Mouse (Mus musculus) CH12.LX (cell line): ENCODE data around the gene Tas1r1. TPM values are rescaled to one million over a fixed set of nuclear protein-coding genes. Genes with fewer than 3 reads are reported as not detected.

ENCODE experiments used
- DNase-seq: peaks from one replicate; pipeline ENCODE4 v3.0.0-alpha.2; 2013; ENCODE audit errors: extremely low read depth
- H3K27ac ChIP-seq: 2 replicates; pipeline ENCODE4 v1.5.1; 2012; ENCODE audit warnings: low read depth, mild to moderate bottlenecking, control low read depth, moderate library complexity; ENCODE audit not compliant: insufficient read depth
- H3K27me3 ChIP-seq: replicated peaks from 2 replicates; pipeline ENCODE3; 2012; ENCODE audit warnings: inconsistent platforms
- H3K36me3 ChIP-seq, 2 experiments: replicated peaks in 1 of 2; 2 replicates each; pipeline versions ENCODE3 to v1.6.1; 2012; ENCODE audit warnings: inconsistent platforms in 1 of 2, low read length in 1 of 2, mild to moderate bottlenecking in 1 of 2, mixed read lengths in 1 of 2, moderate library complexity in 1 of 2; ENCODE audit not compliant: control insufficient read depth in 1 of 2, insufficient read depth in 1 of 2
- H3K4me1 ChIP-seq, 2 experiments: 2 replicates each; pipeline ENCODE4 v1.6.1; 2012; ENCODE audit warnings: inconsistent platforms in 1 of 2, moderate library complexity in 1 of 2; ENCODE audit not compliant: insufficient read depth in 2 of 2, control insufficient read depth in 1 of 2
- H3K4me2 ChIP-seq: 2 replicates; pipeline ENCODE4 v1.6.1; 2012; ENCODE audit warnings: low read depth, mild to moderate bottlenecking, control low read depth; ENCODE audit not compliant: poor library complexity, insufficient read depth, severe bottlenecking
- H3K4me3 ChIP-seq, 3 experiments: fragments of 150-350 bp in 1 of 3; sonication (generic) in 1 of 3; replicated peaks in 1 of 3; 2 replicates each; pipeline versions ENCODE3 to v1.5.1; 2011 to 2012; ENCODE audit warnings: low read depth in 2 of 3, low read length in 2 of 3, mild to moderate bottlenecking in 2 of 3, moderate library complexity in 2 of 3, control low read depth in 1 of 3, improper control_type of control experiment in 1 of 3, inconsistent platforms in 1 of 3, mixed read lengths in 1 of 3; ENCODE audit not compliant: poor library complexity in 1 of 3
- H3K79me2 ChIP-seq: replicated peaks from 2 replicates; pipeline ENCODE4 v1.6.1; 2012; ENCODE audit warnings: mild to moderate bottlenecking, moderate library complexity; ENCODE audit not compliant: control insufficient read depth, poor library complexity, insufficient read depth, severe bottlenecking; ENCODE audit errors: extremely low read depth
- H3K9ac ChIP-seq: 2 replicates; pipeline ENCODE4 v1.6.1; 2012; ENCODE audit warnings: low read depth, mild to moderate bottlenecking, control low read depth, moderate library complexity; ENCODE audit not compliant: insufficient read depth
- H3K9me3 ChIP-seq: replicated peaks from 2 replicates; pipeline ENCODE3; 2012; ENCODE audit warnings: low read length, inconsistent platforms, mixed read lengths
- BHLHE40 ChIP-seq: IDR thresholded peaks from 2 replicates; pipeline ENCODE4 v1.6.1; 2011; ENCODE audit warnings: mild to moderate bottlenecking, low read depth, low read length, improper control_type of control experiment
- CHD1 ChIP-seq: IDR thresholded peaks from 2 replicates; pipeline ENCODE4 v1.6.1; 2012; ENCODE audit warnings: low read depth, low read length, improper control_type of control experiment, inconsistent platforms
- CHD2 ChIP-seq: IDR thresholded peaks from 2 replicates; pipeline ENCODE4 v1.6.1; 2011; ENCODE audit warnings: low read length, improper control_type of control experiment
- CTCF ChIP-seq, 2 experiments: IDR thresholded peaks in 1 of 2; conservative IDR thresholded peaks in 1 of 2; 2 replicates each; pipeline ENCODE4 v1.5.1; 2011 to 2012; ENCODE audit warnings: low read depth in 2 of 2, low read length in 2 of 2, improper control_type of control experiment in 1 of 2, inconsistent platforms in 1 of 2, mild to moderate bottlenecking in 1 of 2, moderate library complexity in 1 of 2
- E2F4 ChIP-seq: IDR thresholded peaks from 2 replicates; pipeline ENCODE4 v1.6.1; 2011; ENCODE audit warnings: low read depth, low read length, improper control_type of control experiment; ENCODE audit not compliant: insufficient replicate concordance
- ELF1 ChIP-seq: IDR thresholded peaks from 2 replicates; pipeline ENCODE4 v1.6.1; 2014; ENCODE audit warnings: low read depth, mild to moderate bottlenecking, inconsistent platforms, low read length, improper control_type of control experiment
- EP300 ChIP-seq: IDR thresholded peaks from 2 replicates; pipeline ENCODE4 v1.6.1; 2011; ENCODE audit warnings: low read length, improper control_type of control experiment
- ETS1 ChIP-seq: conservative IDR thresholded peaks from 2 replicates; pipeline ENCODE4 v1.6.1; 2012; ENCODE audit warnings: low read depth, mild to moderate bottlenecking, inconsistent platforms, low read length, improper control_type of control experiment, moderate library complexity
- GABPA ChIP-seq: IDR thresholded peaks from 2 replicates; pipeline ENCODE4 v1.6.1; 2012; ENCODE audit warnings: low read depth, low read length, improper control_type of control experiment, inconsistent platforms; ENCODE audit not compliant: insufficient replicate concordance
- HCFC1 ChIP-seq: IDR thresholded peaks from 2 replicates; pipeline ENCODE4 v1.6.1; 2012; ENCODE audit warnings: low read depth, mild to moderate bottlenecking, inconsistent platforms, low read length, improper control_type of control experiment
- IRF4 ChIP-seq: IDR thresholded peaks from 2 replicates; pipeline ENCODE4 v1.6.1; 2014; ENCODE audit warnings: low read depth, mild to moderate bottlenecking, inconsistent platforms, low read length, improper control_type of control experiment
- JUN ChIP-seq: IDR thresholded peaks from 2 replicates; pipeline ENCODE4 v1.6.1; 2011; ENCODE audit warnings: low read depth, mild to moderate bottlenecking, low read length, improper control_type of control experiment, moderate library complexity; ENCODE audit not compliant: insufficient read depth
- JUND ChIP-seq: conservative IDR thresholded peaks from 2 replicates; pipeline ENCODE4 v1.6.1; 2011; ENCODE audit warnings: low read depth, low read length, improper control_type of control experiment
- KAT2A ChIP-seq: IDR thresholded peaks from 2 replicates; pipeline ENCODE4 v1.6.1; 2012; ENCODE audit warnings: low read length, improper control_type of control experiment, inconsistent platforms; ENCODE audit not compliant: insufficient replicate concordance
- MAFK ChIP-seq: IDR thresholded peaks from 2 replicates; pipeline ENCODE4 v1.6.1; 2011; ENCODE audit warnings: low read length, improper control_type of control experiment; ENCODE audit not compliant: insufficient replicate concordance
- MAX ChIP-seq: IDR thresholded peaks from 2 replicates; pipeline ENCODE4 v1.6.1; 2011; ENCODE audit warnings: low read length, improper control_type of control experiment
- MAZ ChIP-seq: IDR thresholded peaks from 2 replicates; pipeline ENCODE4 v1.6.1; 2012; ENCODE audit warnings: low read depth, mild to moderate bottlenecking, inconsistent platforms, low read length, improper control_type of control experiment, moderate library complexity
- MEF2A ChIP-seq: IDR thresholded peaks from 2 replicates; pipeline ENCODE4 v1.6.1; 2014; ENCODE audit warnings: low read depth, mild to moderate bottlenecking, inconsistent platforms, low read length, improper control_type of control experiment, borderline replicate concordance
- MXI1 ChIP-seq: IDR thresholded peaks from 2 replicates; pipeline ENCODE4 v1.6.1; 2011; ENCODE audit warnings: mild to moderate bottlenecking, low read depth, low read length, improper control_type of control experiment
- MYC ChIP-seq: IDR thresholded peaks from 2 replicates; pipeline ENCODE4 v1.6.1; 2011; ENCODE audit warnings: low read depth, mild to moderate bottlenecking, improper control_type of control experiment, low read length
- NELFE ChIP-seq: IDR thresholded peaks from 2 replicates; pipeline ENCODE4 v1.6.1; 2011; ENCODE audit warnings: low read depth, low read length, improper control_type of control experiment
- NRF1 ChIP-seq: IDR thresholded peaks from 2 replicates; pipeline ENCODE4 v1.6.1; 2014; ENCODE audit warnings: low read depth, mild to moderate bottlenecking, inconsistent platforms, low read length, improper control_type of control experiment, moderate library complexity
- PAX5 ChIP-seq: IDR thresholded peaks from 2 replicates; pipeline ENCODE4 v1.6.1; 2012; ENCODE audit warnings: low read length, inconsistent platforms, mixed read lengths
- POLR2A ChIP-seq: IDR thresholded peaks from 2 replicates; pipeline ENCODE4 v1.6.1; 2011; ENCODE audit warnings: low read depth, mild to moderate bottlenecking, improper control_type of control experiment, low read length
- POLR2AphosphoS2 ChIP-seq: IDR thresholded peaks from 2 replicates; pipeline ENCODE4 v1.6.1; 2011; ENCODE audit warnings: low read depth, low read length, improper control_type of control experiment
- RAD21 ChIP-seq: IDR thresholded peaks from 2 replicates; pipeline ENCODE4 v1.6.1; 2011; ENCODE audit warnings: low read depth, mild to moderate bottlenecking, low read length, improper control_type of control experiment, moderate library complexity
- RCOR1 ChIP-seq: conservative IDR thresholded peaks from 2 replicates; pipeline ENCODE4 v1.6.1; 2012; ENCODE audit warnings: low read depth, mild to moderate bottlenecking, inconsistent platforms, low read length, improper control_type of control experiment
- SIN3A ChIP-seq: IDR thresholded peaks from 2 replicates; pipeline ENCODE4 v1.6.1; 2012; ENCODE audit warnings: low read length, improper control_type of control experiment, inconsistent platforms
- SMC3 ChIP-seq: IDR thresholded peaks from 2 replicates; pipeline ENCODE4 v1.6.1; 2011; ENCODE audit warnings: low read depth, low read length, improper control_type of control experiment
- TBP ChIP-seq: conservative IDR thresholded peaks from 2 replicates; pipeline ENCODE4 v1.6.1; 2011; ENCODE audit warnings: low read depth, low read length, improper control_type of control experiment
- TCF12 ChIP-seq: IDR thresholded peaks from 2 replicates; pipeline ENCODE4 v1.6.1; 2014; ENCODE audit warnings: low read depth, mild to moderate bottlenecking, inconsistent platforms, low read length, improper control_type of control experiment
- UBTF ChIP-seq: IDR thresholded peaks from 2 replicates; pipeline ENCODE4 v1.6.1; 2012; ENCODE audit warnings: low read depth, mild to moderate bottlenecking, inconsistent platforms, low read length, improper control_type of control experiment, moderate library complexity
- USF1 ChIP-seq: IDR thresholded peaks from 2 replicates; pipeline ENCODE4 v1.6.1; 2014; ENCODE audit warnings: low read depth, mild to moderate bottlenecking, inconsistent platforms, low read length, improper control_type of control experiment
- USF2 ChIP-seq: conservative IDR thresholded peaks from 2 replicates; pipeline ENCODE4 v1.6.1; 2011; ENCODE audit warnings: low read depth, low read length, improper control_type of control experiment
- ZC3H11A ChIP-seq: IDR thresholded peaks from 2 replicates; pipeline ENCODE4 v1.6.1; 2012; ENCODE audit warnings: low read depth, mild to moderate bottlenecking, inconsistent platforms, low read length, improper control_type of control experiment
- ZMIZ1 ChIP-seq: IDR thresholded peaks from 2 replicates; pipeline ENCODE4 v1.6.1; 2012; ENCODE audit warnings: low read depth, mild to moderate bottlenecking, inconsistent platforms, low read length, improper control_type of control experiment
- ZNF384 ChIP-seq: IDR thresholded peaks from 2 replicates; pipeline ENCODE4 v1.6.1; 2012; ENCODE audit warnings: low read depth, low read length, improper control_type of control experiment, inconsistent platforms
- dilution Hi-C: fragments of 300-500 bp; cut with MboI; formaldehyde crosslinking; loops from 2 replicates; pipeline ENCODE4 v1.14.3; 2020; ENCODE audit warnings: low sequenced_read_pairs; ENCODE audit not compliant: extremely low pct_unique_long_range_greater_than_20kb, extremely low pct_ligation_motif_present
- in situ Hi-C: fragments of 300-500 bp; cut with MboI; formaldehyde crosslinking; loops from 3 replicates; pipeline ENCODE4 v1.14.3; 2019; ENCODE audit warnings: low sequenced_read_pairs, low pct_ligation_motif_present, low pct_unique_long_range_greater_than_20kb, mixed read lengths
- polyA plus RNA-seq: library from polyadenylated mRNA; unstranded; fragments of >175 nt; gene quantifications from 2 replicates; pipeline ENCODE4 v1.2.1, GENCODE M21; 2012; ENCODE audit warnings: low read depth; ENCODE audit not compliant: insufficient read length
- total RNA-seq, 2 experiments: library from RNA; depleted of rRNA; stranded (reverse); fragments of 300-350 nt in 1 of 2; fragments of >200 nt in 1 of 2; gene quantifications; 2 replicates each; pipeline ENCODE4 v1.2.3; 2012 to 2014

Tas1r1 gene
- total and polyA plus RNA-seq, 3 experiments = 0.21 TPM; not detected in 2

DNA sequence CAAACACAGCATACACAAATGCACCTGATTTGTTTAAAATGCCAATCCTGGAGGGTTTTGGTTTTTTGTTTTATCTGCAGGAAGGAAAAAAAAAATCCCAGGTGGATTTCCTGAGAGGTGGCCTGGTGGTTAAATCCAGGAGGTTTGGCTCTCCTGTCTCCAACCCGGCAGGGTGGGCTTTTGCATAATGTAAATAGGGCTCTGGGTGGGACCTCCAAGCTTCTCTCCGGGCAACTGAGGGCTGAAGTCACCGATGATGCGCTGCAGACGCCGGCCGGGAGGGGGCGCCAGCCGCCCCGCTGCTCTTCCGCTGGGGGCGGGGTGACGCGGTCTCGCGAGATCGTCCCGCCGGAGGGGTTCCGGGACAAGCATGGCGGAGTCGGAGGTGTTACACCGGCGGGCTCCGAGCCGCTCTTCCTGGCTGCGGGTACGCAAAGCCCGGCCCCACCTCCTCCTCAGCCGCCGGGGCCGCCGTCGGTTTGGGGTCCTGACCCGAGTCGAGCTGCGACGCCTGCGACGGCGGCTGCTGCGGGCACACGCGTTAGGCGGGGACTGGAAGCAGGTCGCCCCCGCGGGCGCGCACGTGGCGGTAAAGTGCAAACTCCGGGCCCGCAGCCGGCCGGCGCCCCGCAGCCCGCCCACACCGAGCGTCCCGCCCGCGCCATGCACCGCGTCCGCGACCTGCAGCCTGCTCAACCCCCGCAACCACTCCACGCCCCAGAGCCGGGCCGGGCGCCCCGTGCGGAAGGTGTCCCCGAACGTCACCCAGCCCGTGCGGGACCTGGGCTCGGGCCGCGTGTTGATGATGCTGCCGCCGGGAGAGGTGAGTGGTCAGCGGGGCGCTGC, 840 bp upstream of the Tas1r1 start, which contains the start of gene Nol9:
TSS of gene Nol9 (plus strand) at position 337 of the 846 bp plus-strand sequence.
- Histone ChIP-seq H3K27me3 (no peaks in the 10 kb centered on the region), H3K4me2 (peak within 1 kb of the TSS; percentile 85), H3K9me3 (no peaks in the 10 kb centered on the region), H3K79me2 (peaks cover 37% of the 10 kb centered on the region), H3K4me3 (peak within 1 kb of the TSS; percentile 82 to 99 (median 99)), H3K27ac (peak within 1 kb of the TSS; percentile 70), H3K4me1 (peaks cover 22 to 49% of the 10 kb centered on the region in 2 experiments), H3K9ac (peak within 1 kb of the TSS; percentile 82), H3K36me3 (peaks cover 20 to 35% of the 10 kb centered on the region in 2 experiments)
- in situ Hi-C loops (no loop called here), dilution Hi-C loops (no loop called here)
- peak; percentile 87 for DNase-seq
- TF ChIP-seq MAX = peak; percentile 77
- no peak for TF ChIP-seq E2F4
- TF ChIP-seq UBTF = 0 out of 2 replicates have a peak, but pooled peaks have one; percentile 16
- TF ChIP-seq JUND = 0 out of 2 replicates have a peak, but pooled peaks have one; percentile 7
- peak; percentile 91 for TF ChIP-seq POLR2A
- peak; percentile 90 for TF ChIP-seq HCFC1
- peak; percentile 100 for TF ChIP-seq CHD2
- TF ChIP-seq ZC3H11A = no peak
- TF ChIP-seq ETS1 = 0 out of 2 replicates have a peak, but pooled peaks have one; percentile 32
- TF ChIP-seq RAD21 = peak; percentile 15
- TF ChIP-seq GABPA = peak; percentile 27; the same call in 1 of the 2 replicates
- TF ChIP-seq NELFE = peak; percentile 93
- 0 out of 2 replicates have a peak, but pooled peaks have one; percentile 47 for TF ChIP-seq POLR2AphosphoS2
- TF ChIP-seq ZMIZ1 = peak; percentile 72
- peak; percentile 87 for TF ChIP-seq MYC
- TF ChIP-seq IRF4 = peak; percentile 45; the same call in 1 of the 2 replicates
- peak; percentile 45; the same call in 1 of the 2 replicates for TF ChIP-seq MEF2A
- peak; percentile 66; the same call in 1 of the 2 replicates for TF ChIP-seq RCOR1
- TF ChIP-seq KAT2A = peak; percentile 76; the same call in 1 of the 2 replicates
- peak; percentile 43 to 92; a peak in 3 of 4 replicates for TF ChIP-seq CTCF (conservative IDR thresholded peaks at IDR 0.05 in 1 of 2, IDR thresholded peaks at IDR 0.05 in 1 of 2; ENCODE audit: low read depth in 2 of 2, low read length in 2 of 2)
- peak; percentile 0; the same call in 1 of the 2 replicates for TF ChIP-seq BHLHE40
- TF ChIP-seq JUN = no peak
- peak; percentile 95 for TF ChIP-seq MAZ
- peak; percentile 96 for TF ChIP-seq TCF12
- TF ChIP-seq ZNF384 = peak; percentile 70
- no peak for TF ChIP-seq PAX5
- peak; percentile 94 for TF ChIP-seq ELF1
- TF ChIP-seq NRF1 = peak; percentile 44; the same call in 1 of the 2 replicates
- TF ChIP-seq SIN3A = peak; percentile 91
- peak; percentile 60; the same call in 1 of the 2 replicates for TF ChIP-seq TBP
- no peak for TF ChIP-seq MAFK
- TF ChIP-seq USF2 = no peak
- peak; percentile 88 for TF ChIP-seq MXI1
- peak; percentile 58; the same call in 1 of the 2 replicates for TF ChIP-seq EP300
- TF ChIP-seq SMC3 = peak; percentile 42
- TF ChIP-seq USF1 = no peak; the same call in 1 of the 2 replicates
- no peak for TF ChIP-seq CHD1
